Mouse (Mus musculus) G1E (cell line): ENCODE measurements around the gene Rps3.

Source experiments
- CTCF ChIP-seq: IDR thresholded peaks from 2 replicates; pipeline ENCODE4 v1.5.1; 2012; ENCODE audit warnings: low read depth, low read length, inconsistent platforms, mixed read lengths
- GATA1 ChIP-seq: IDR thresholded peaks from 2 replicates; pipeline ENCODE4 v1.6.1; 2012; ENCODE audit warnings: borderline replicate concordance, low read length, inconsistent platforms, mixed read lengths
- POLR2AphosphoS5 ChIP-seq: IDR thresholded peaks from 2 replicates; pipeline ENCODE4 v1.6.1; 2012; ENCODE audit warnings: low read depth, low read length, inconsistent platforms; ENCODE audit not compliant: insufficient replicate concordance
- TAL1 ChIP-seq: conservative IDR thresholded peaks from 2 replicates; pipeline ENCODE4 v1.6.1; 2012; ENCODE audit warnings: low read depth, low read length, inconsistent platforms, mixed read lengths

DNA sequence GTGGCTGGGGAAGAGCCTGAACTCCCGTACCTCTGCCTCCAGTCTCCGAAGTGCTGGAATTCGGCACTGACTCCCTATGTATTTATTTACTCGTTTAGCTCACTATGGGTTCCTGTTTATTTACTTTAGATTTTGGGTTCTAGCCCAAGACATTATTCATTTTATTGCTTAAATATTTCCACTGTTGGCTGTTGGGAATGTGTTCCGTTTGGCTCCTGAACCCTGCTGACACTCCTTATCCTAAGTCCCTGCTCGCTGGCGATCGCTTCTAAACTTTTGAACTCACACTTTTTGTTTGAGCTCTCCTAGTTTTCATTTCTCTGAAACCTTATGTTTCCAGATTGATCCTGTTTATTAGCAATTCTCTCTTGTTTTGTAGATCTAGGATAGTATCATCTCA lies 39.6 kb upstream of the Rps3 start:
- TF ChIP-seq GATA1 (no peak), TAL1 (no peak), CTCF (no peak), POLR2AphosphoS5 (no peak)
